Mouse (Mus musculus) lung, embryonic 16.5 days (tissue): ENCODE data around the gene Arnt2. TPM values are rescaled to one million over a fixed set of nuclear protein-coding genes. Genes with fewer than 3 reads are reported as not detected.

Experiments used
- ATAC-seq: fragments of 200-750 bp; cut with Nextera tagmentation; 2 replicates; pipeline ENCODE4 v1.8.0; 2017; ENCODE audit warnings: low read depth, mild to moderate bottlenecking, moderate library complexity
- H3K27ac ChIP-seq: fragments of 300-500 bp; sonication (generic); 2 replicates; pipeline ENCODE4 v1.5.1; 2014; ENCODE audit warnings: mild to moderate bottlenecking, control low read depth, low read length
- H3K27me3 ChIP-seq: fragments of 300-500 bp; sonication (generic); 2 replicates; pipeline ENCODE4 v1.6.1; 2014; ENCODE audit warnings: low read depth, low read length, mixed read lengths; ENCODE audit not compliant: control insufficient read depth, insufficient read depth
- H3K36me3 ChIP-seq: fragments of 300-500 bp; sonication (generic); 2 replicates; pipeline ENCODE4 v1.6.1; 2014; ENCODE audit warnings: low read length; ENCODE audit not compliant: control insufficient read depth, insufficient read depth
- H3K4me1 ChIP-seq: fragments of 300-500 bp; sonication (generic); replicated peaks from 2 replicates; pipeline ENCODE4 v1.6.1; 2014; ENCODE audit warnings: low read length, mixed read lengths; ENCODE audit not compliant: control insufficient read depth, insufficient read depth
- H3K4me2 ChIP-seq: fragments of 300-500 bp; sonication (generic); 2 replicates; pipeline ENCODE4 v1.6.1; 2014; ENCODE audit warnings: low read depth, low read length, control low read depth
- H3K4me3 ChIP-seq: fragments of 300-500 bp; sonication (generic); 2 replicates; pipeline ENCODE4 v1.5.1; 2014; ENCODE audit warnings: mild to moderate bottlenecking, low read length, control low read depth
- H3K9ac ChIP-seq: fragments of 300-500 bp; sonication (generic); 2 replicates; pipeline ENCODE4 v1.6.1; 2014; ENCODE audit warnings: low read length, control low read depth
- H3K9me3 ChIP-seq: fragments of 300-500 bp; sonication (generic); 2 replicates; pipeline ENCODE4 v1.6.1; 2016; ENCODE audit warnings: low read length; ENCODE audit not compliant: control insufficient read depth
- WGBS: fragments of 180-500 bp; shearing (Covaris S2); extraction: QIAGEN DNeasy Blood & Tissue Kit; methylation state at CpG from one replicate; pipeline ENCODE4 v1.1.7; 2014; 5-methylcytosine and 5-hydroxymethylcytosine counted together
- polyA plus RNA-seq: library from polyadenylated mRNA; unstranded; fragments of >200 nt; fragmentation: Nextera tagmentation; extraction: Ambion mirVana; gene quantifications from 2 replicates; pipeline ENCODE4 v1.2.1, GENCODE M21; 2015

The Arnt2 gene
- polyA plus RNA-seq, 1 experiment from 2014 or later: 7.3 TPM

DNA sequence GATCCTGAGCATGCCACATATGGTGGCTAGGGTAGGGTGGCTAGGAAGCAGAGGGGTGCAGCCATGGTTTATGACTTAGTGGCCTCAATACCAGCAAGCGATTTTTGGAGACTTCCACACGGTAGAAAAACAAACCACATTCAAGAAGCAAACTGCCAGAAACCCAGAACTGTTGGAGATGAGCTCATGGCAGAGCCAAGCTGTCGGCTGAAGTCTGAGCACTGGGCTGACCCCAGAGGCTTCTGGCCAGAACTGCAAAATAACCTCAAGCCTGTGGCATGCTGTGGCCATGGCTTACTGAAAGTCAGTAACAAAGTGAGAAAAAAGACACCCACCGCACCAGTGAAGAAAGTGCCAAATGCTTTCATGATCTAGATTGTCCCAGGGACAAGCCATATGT lies 110.4 kb downstream of the Arnt2 start:
- H3K36me3 ChIP-seq: no peaks in the 10 kb centered on the region
- no peaks in the 10 kb centered on the region for H3K9me3 ChIP-seq
- no peaks in the 10 kb centered on the region for H3K4me1 ChIP-seq
- H3K9ac ChIP-seq: no peak overlapping the region
- no peak overlapping the region for H3K4me2 ChIP-seq
- no peak overlapping the region for H3K4me3 ChIP-seq
- no peak overlapping the region for H3K27ac ChIP-seq
- no peak for ATAC-seq
- H3K27me3 ChIP-seq: no peaks in the 10 kb centered on the region
- WGBS: 61% methylated on average over 4 of the region's 4 CpGs

DNA sequence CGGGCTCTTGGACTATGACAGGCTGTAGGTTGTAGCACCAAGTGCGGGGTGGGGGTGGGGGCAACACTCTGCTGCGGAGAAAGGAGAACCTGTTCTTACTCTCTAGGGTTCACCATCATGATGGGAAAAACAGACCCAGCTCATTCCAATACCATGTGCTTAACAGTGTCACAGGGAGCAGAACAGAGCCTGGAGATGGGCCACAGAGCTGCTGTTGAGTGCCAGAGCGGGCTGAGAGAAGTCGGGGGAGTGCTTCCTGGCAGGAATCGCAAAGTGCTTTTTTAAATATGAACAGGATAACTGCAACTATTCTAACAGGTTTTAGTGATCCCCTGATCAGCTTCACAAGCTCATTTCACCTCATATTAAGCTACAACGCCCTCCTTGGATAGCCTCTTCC lies 116.9 kb downstream of the Arnt2 start:
- Histone ChIP-seq H3K27ac (no peak overlapping the region), H3K9me3 (no peaks in the 10 kb centered on the region), H3K27me3 (no peaks in the 10 kb centered on the region), H3K36me3 (no peaks in the 10 kb centered on the region), H3K4me3 (no peak overlapping the region), H3K9ac (no peak overlapping the region), H3K4me1 (no peaks in the 10 kb centered on the region), H3K4me2 (no peak overlapping the region)
- WGBS: 79% methylated on average over 7 of the region's 7 CpGs
- no peak for ATAC-seq

DNA sequence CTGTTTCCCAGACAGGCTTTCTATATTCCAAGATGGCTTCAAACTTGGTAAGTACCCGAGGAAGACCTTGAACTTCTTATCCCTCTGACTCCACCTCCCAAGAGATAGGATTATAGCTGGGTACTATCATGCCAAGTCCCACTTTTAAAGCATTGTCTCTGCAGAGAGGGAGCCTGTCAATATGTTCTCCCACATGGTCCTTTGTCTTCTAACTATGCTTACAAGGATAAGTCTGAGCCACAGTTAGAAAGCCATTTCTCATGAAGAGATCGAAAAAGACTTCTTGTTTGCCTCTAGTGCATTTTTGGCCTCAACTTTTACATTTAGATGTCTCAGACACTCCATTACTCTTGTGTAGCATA lies 122.8 kb downstream of the Arnt2 start:
- no peaks in the 10 kb centered on the region for H3K27me3 ChIP-seq
- 75% methylated on average over 2 of the region's 2 CpGs for WGBS
- H3K27ac ChIP-seq: no peak overlapping the region
- no peak overlapping the region for H3K9ac ChIP-seq
- no peak for ATAC-seq
- H3K4me3 ChIP-seq: no peak overlapping the region
- no peaks in the 10 kb centered on the region for H3K36me3 ChIP-seq
- no peaks in the 10 kb centered on the region for H3K9me3 ChIP-seq
- H3K4me2 ChIP-seq: no peak overlapping the region
- no peaks in the 10 kb centered on the region for H3K4me1 ChIP-seq

DNA sequence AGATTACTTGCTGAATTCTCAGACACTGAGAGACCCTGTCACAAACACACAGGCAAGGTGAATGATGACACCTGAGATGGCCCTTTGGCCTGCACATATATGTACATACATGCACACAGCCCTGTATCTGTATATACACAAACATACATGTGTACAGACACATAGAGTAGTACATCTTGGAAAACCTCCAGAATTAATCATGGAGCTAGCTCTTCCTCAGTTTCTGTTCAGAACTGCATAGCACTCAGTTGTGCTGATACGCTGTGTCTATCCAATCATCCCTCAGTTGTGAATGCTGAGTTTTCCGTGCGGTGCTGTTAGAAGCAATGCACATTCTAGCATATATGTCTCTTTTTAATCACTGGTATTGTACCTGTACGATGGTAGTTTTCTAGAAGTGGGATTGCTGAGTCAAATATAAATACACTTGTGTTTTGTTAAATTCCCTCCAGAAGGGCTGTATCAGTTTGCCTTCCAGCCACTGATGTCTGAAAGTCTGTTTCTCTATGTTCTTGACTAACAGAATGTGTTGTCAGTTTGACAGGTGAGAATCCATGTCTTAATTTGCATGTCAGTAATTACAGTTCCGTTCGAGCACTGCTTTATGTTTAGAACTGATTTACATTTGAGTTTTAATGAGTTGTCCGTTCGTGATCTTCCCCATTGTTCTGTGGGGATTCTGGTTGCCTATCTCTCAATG lies 123.3 kb downstream of the Arnt2 start:
- no peak overlapping the region for H3K4me3 ChIP-seq
- H3K4me1 ChIP-seq: no peaks in the 10 kb centered on the region
- H3K4me2 ChIP-seq: no peak overlapping the region
- no peak overlapping the region for H3K27ac ChIP-seq
- H3K27me3 ChIP-seq: no peaks in the 10 kb centered on the region
- 90% methylated on average over 8 of the region's 8 CpGs for WGBS
- no peak overlapping the region for H3K9ac ChIP-seq
- ATAC-seq: no peak
- H3K9me3 ChIP-seq: no peaks in the 10 kb centered on the region
- no peaks in the 10 kb centered on the region for H3K36me3 ChIP-seq

DNA sequence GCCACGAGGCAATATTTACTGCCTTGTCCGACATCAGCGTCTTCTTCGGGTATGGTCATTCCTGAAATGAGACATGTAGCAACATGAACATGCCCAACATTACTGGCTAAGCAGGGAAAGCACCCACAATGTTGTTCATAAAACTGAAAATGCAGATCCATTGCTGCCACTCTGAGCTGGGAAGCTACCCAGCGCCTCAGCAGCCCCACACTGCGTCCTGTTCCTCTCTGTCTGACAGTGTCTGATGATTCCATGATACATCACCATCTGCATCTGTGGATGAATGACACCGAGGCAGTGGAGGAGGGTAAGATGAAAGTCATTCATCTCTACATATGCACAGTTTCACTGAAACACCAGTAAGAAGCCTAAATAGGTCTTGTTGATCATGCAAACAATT lies 124.2 kb downstream of the Arnt2 start:
- no peaks in the 10 kb centered on the region for H3K4me1 ChIP-seq
- no peaks in the 10 kb centered on the region for H3K9me3 ChIP-seq
- no peak overlapping the region for H3K27ac ChIP-seq
- WGBS: 81% methylated on average over 7 of the region's 7 CpGs
- H3K4me2 ChIP-seq: no peak overlapping the region
- H3K36me3 ChIP-seq: no peaks in the 10 kb centered on the region
- no peaks in the 10 kb centered on the region for H3K27me3 ChIP-seq
- H3K4me3 ChIP-seq: no peak overlapping the region
- H3K9ac ChIP-seq: no peak overlapping the region
- ATAC-seq: no peak

DNA sequence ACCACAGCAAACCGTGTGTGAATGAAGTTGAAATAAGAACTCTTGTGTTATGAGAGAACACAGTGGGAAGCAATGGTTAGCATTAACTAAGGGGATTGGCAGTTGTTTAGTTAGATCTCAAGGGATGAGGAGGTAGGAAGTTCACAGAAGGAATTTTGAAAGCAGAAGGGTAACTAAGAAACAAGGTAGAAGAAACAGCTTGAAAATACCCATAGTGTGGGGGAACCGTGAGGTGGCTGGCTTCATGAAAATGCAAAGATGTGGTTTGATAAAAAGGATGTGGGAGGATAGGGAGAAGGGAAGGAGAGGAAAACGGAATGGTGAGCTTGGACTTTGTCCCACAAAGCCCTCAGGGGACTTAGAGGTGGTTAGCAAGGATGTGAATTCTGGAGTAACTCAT lies 125.0 kb downstream of the Arnt2 start:
- no peaks in the 10 kb centered on the region for H3K36me3 ChIP-seq
- no peaks in the 10 kb centered on the region for H3K9me3 ChIP-seq
- H3K27ac ChIP-seq: no peak overlapping the region
- no peak for ATAC-seq
- H3K4me1 ChIP-seq: no peaks in the 10 kb centered on the region
- H3K27me3 ChIP-seq: no peaks in the 10 kb centered on the region
- no peak overlapping the region for H3K4me2 ChIP-seq
- 63% methylated on average over 3 of the region's 3 CpGs for WGBS
- H3K4me3 ChIP-seq: no peak overlapping the region
- H3K9ac ChIP-seq: no peak overlapping the region

DNA sequence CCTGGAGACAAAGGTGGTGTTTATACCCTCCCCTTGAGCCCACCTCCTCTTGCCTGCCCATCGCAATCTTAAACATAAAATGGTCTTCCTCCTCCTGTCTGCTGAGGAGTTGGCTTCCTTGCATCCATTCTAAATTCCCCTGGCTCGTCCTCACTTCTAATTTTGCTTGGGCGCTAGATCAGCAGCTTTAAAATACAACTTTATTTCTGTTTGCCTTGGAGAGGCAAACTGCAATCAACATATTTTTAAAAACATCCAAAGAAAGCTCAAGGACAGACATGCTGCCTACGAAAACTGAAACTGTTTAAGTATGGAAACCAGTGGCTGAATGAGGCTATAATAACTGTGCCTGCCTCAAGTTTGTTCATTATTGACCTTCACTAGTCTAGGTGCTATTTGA lies 127.7 kb downstream of the Arnt2 start:
- WGBS: 84% methylated on average over 4 of the region's 4 CpGs
- Histone ChIP-seq H3K36me3 (no peaks in the 10 kb centered on the region), H3K9me3 (no peaks in the 10 kb centered on the region), H3K4me2 (no peak overlapping the region), H3K9ac (no peak overlapping the region), H3K27me3 (no peaks in the 10 kb centered on the region), H3K4me3 (no peak overlapping the region), H3K4me1 (no peaks in the 10 kb centered on the region), H3K27ac (no peak overlapping the region)
- ATAC-seq: no peak

DNA sequence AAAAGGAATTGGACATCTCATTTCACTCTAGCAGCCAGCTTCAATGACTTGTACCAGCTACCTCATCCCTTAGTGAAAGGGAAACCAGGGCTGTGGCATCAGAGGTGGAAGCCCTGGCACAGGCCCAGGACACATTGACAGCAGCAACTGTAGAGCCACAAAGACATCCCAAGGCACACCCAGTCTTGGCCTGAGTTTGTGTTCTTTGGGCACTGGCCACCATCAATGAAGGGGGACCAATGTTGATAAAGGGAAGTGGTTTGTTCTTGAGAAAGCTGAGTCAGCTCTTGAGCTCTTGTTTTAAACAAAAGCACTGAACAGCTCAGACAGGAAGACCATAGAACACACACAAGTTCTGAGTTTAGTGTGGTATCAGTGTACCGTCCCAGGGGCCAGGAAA lies 130.7 kb downstream of the Arnt2 start:
- H3K36me3 ChIP-seq: no peaks in the 10 kb centered on the region
- H3K27me3 ChIP-seq: no peaks in the 10 kb centered on the region
- H3K9me3 ChIP-seq: no peaks in the 10 kb centered on the region
- H3K4me3 ChIP-seq: no peak overlapping the region
- no peak overlapping the region for H3K9ac ChIP-seq
- 47% methylated on average over 1 of the region's 1 CpGs for WGBS
- H3K4me2 ChIP-seq: no peak overlapping the region
- H3K4me1 ChIP-seq: no peaks in the 10 kb centered on the region
- no peak overlapping the region for H3K27ac ChIP-seq
- ATAC-seq: no peak

DNA sequence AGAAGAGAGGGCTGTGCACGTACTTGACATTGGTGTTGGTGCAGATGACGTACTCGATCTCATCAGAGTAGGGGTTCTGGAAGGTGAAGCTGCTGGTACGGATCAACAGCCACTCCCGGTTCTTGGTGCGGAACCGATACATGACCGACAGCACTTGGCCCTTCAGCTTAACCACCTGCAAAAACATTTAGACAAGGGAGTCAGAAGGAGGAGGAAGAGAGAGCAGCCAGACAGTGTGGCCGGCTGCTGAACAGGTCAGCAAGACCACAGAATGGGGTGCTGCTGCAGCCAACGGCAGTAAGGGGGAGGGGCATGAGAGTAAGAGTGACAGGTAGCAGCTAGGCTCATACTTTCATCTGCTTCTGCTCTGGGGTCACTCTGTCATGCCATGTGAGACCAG lies 134.7 kb downstream of the Arnt2 start:
- 76% methylated on average over 10 of the region's 10 CpGs for WGBS
- no peak overlapping the region for H3K9ac ChIP-seq
- H3K36me3 ChIP-seq: no peaks in the 10 kb centered on the region
- H3K27me3 ChIP-seq: no peaks in the 10 kb centered on the region
- no peak for ATAC-seq
- H3K4me1 ChIP-seq: peaks cover 6% of the 10 kb centered on the region; the same call in 1 of the 2 replicates
- no peak overlapping the region for H3K4me3 ChIP-seq
- no peaks in the 10 kb centered on the region for H3K9me3 ChIP-seq
- no peak overlapping the region for H3K4me2 ChIP-seq
- H3K27ac ChIP-seq: no peak overlapping the region

DNA sequence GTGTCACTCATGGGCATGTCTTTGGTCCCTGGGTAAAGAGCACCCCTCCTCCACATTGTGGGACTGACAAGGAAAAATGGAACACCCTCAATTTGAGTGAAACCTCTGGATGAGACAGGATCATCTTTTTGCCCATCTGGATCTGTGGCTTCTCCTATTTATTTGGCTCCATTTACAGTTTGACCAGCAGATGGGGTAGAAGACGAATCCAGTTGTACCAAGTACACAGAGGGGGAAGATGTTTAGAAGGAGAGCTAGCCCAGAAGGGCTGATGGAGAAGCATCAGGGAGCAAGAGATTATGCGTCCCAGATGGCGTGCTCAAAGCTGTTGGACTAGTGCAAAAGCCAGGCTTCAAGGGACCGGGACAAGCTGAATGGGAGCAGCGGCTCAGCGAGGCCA lies 136.0 kb downstream of the Arnt2 start:
- H3K4me3 ChIP-seq: no peak overlapping the region
- no peaks in the 10 kb centered on the region for H3K36me3 ChIP-seq
- no peaks in the 10 kb centered on the region for H3K27me3 ChIP-seq
- H3K27ac ChIP-seq: no peak overlapping the region
- H3K9me3 ChIP-seq: no peaks in the 10 kb centered on the region
- 73% methylated on average over 6 of the region's 6 CpGs for WGBS
- no peak for ATAC-seq
- H3K4me2 ChIP-seq: no peak overlapping the region
- H3K9ac ChIP-seq: no peak overlapping the region
- peaks cover 6% of the 10 kb centered on the region; the same call in 1 of the 2 replicates for H3K4me1 ChIP-seq
